Mouse (Mus musculus): ENCODE measurements around the gene Cyp4x1.

Cyp4x1 gene

GRCm38 (mm10) chr4:115090592-115090991 is 43.5 kb downstream of the Cyp4x1 start:
- no peak for DNase-seq (ENCODE audit: low read depth, low spot score)

- no peak for DNase-seq (ENCODE audit: low read depth, low spot score)
Observed at GRCm38 (mm10) chr4:115088611-115089338, 45.3 kb downstream of the Cyp4x1 start, which contains the start of gene Pdzk1ip1. TSS of gene Pdzk1ip1 (plus strand) at chr4:115088708.

GRCm38 (mm10) chr4:115086763-115087415 is 47.2 kb downstream of the Cyp4x1 start:
- DNase-seq (ENCODE audit: low read depth, low spot score), result no peak

DNA sequence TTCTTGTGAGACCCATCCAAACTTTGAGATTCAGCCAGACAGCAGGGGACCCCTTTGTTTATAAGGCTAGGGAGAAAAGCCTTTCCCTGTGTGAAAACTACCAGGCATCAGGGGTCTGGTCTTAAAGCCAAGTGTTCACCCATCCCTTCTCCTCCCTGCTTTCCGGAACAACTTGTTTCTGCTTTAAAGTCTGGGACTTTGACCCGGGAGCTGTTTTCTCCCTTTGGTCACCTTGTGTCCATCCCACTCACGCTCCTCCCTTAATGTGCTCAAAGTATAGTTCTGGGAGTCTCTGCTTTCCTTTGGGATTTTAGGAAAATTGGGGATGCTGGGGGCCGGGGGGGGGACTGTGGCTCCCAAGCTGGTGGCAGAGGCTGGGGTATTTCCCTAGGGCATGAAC is 47.8 kb downstream of the Cyp4x1 start:
- DNase-seq (ENCODE audit: low read depth, low spot score), result no peak

DNA sequence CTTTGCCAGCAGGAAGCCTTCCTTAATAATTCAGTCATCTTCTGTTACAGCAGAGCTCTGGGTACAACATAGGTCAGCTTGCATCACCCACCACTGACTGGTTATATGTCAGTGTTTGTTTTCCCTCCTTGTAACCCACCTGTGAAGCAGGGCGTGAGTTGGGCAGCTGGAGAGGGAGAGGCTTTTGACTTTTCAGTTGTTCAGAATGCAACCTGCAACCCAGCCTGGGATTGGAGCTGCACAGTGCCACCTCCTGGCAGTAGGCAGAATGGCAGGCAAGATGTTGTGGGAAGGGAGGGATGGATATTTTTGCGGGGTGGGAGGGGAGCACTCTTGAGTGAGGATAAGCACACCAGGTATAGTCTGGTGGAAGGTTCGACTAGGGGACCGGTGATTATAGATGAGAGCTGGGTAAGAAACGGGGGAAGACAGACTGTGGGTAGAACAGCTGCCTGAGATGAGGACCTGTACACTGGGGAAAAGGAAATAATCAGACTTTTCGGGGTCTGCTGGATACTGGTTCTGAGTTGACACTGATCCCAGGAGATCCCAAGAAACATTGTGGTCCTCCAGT is 48.5 kb downstream of the Cyp4x1 start:
- DNase-seq (ENCODE audit: low read depth, low spot score), result peak; percentile 54

DNA sequence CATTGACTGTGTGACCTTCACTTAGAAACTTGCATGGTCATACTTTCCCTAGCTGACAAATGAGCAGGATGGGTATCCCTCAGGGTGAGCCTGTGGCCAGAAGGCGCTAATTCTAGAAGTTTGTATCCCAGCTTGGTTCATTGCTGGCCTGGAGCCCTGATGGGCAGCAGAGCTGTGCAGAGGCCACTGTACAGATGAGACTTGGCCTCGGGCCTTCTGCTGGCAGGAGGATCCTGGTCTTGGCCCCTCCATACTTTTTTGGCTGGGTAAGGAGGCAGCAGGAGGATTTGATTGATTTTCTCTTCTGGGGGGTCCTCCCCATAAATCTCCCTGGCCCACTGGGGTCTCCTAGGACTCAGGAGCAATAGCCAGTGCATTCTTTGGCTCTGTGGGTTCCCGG is 51.0 kb downstream of the Cyp4x1 start:
- no peak for DNase-seq (ENCODE audit: low read depth, low spot score)

DNA sequence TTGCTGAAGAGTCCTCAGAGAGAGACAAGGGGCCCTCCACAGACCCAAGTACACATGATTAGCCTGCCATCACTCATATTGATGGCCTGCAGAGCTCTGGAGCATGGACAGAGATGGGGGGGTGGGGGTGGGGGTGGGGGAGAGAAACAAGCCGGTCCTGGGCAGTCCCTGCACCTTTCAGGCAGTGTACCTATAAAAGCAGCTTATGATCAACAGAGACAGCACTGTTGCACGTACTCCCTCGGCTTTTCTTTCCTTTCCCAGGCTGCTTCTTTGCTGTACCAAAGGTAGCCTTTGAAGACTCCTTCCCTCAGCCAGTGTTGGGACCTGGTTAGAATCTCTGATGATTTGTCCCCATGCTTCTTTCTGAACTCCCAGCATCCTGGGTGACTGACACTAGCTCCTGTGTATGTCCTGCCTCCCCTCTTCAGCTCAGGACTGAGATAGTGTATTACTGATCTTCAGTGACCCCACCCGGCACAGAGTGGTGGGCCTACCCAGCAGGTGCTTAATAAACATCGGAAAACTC is 54.2 kb downstream of the Cyp4x1 start:
- DNase-seq (ENCODE audit: low read depth, low spot score), result no peak

DNA sequence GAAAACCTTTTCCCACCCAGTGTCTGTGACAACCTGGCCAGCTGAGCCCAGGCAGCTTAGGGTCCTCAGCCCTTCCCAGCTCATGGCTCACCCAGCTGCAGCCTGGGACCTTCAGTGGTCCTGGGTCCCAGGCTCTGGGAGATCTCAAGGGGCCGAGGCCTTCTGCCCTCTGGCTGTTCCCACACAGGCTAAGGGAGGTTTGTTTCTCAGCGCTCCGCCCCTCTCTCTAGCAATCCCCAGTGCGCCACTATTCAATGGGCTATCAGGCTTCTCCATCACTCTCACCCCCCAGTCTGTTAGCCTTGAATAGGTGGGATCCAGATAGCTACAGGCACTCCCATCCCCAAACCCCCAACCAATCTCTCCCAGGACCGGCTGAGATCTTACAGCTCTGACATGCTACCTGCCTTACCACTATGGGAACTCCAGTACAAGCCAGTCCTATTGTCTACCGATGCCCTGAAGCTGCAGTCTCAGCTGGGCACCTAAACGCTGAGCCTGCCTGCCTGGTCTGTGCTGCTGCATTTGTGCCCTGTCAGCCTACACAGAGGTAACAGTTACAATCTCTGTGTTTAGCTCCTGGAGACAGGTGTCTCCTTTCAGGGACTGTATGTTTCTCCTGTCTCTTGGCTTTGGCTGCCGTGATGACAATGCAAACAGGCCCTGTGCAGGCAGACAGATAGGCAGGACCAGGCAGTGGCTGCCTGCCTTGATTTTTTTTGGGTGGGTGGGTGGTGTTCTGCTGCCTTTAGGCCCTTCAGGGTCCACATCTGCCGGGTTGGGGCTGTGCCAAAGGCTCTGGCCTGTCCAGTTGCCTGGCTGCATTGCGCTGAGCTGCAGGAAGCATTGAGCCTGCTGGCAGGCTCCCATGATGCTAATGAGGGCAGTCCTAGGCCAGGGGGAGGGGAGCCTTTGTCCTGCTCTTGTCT is 54.9 kb downstream of the Cyp4x1 start:
- DNase-seq (ENCODE audit: low read depth, low spot score), result no peak

DNA sequence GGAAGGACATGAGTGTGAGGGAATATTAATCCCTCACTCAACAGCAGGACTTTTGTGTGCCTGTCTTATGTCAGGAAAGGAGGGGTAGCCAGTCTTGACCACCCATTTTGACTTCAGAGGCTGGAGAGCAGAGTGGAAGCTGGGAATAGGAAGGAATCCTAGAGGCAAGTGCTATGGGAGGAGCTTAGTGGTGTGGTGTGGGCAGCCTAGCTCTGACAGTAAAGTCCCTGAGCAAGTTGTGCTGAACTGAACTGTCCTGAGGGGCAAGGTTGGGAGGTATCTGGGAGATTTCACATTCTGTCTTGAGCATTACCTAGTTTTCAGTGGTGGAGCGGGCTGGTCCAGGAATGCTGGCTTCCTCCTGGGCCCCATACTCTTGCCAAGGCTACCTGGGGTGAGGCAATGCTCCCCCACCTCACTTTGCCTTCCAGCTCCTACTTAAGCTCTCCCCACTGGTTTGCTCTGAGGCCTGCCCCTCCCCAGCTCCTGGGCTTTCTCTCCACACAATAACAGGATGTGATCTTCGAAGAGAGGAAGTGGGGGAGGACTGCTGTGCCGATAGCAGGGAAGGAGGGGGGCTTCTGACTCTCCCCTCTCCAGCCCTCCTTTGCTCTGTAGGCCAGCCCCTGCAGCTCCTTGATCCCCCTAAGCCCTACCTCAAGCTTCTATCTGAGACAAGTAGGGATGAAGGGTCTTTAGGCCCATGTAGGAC is 58.7 kb downstream of the Cyp4x1 start:
- DNase-seq (ENCODE audit: low read depth, low spot score), result no peak

DNA sequence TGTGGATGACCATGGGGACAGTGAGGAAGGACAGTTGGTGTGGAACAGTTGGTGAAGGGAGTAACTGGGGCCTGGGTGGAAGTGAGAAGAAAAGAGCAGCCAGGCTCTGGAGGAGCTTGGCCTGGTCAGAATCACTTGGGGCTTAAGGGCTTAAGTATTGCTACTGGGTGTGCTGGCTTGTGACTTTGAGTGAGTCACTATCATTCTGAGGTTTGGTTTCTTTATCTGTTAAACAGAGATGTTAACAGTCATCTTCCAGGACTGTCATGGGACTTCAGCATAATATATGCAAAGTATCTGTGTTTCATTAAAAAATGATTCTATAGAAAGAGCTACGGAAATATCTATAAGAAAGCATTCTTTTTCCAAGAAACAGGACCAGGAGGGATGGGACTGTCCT is 59.3 kb downstream of the Cyp4x1 start:
- no peak for DNase-seq (ENCODE audit: low read depth, low spot score)

DNA sequence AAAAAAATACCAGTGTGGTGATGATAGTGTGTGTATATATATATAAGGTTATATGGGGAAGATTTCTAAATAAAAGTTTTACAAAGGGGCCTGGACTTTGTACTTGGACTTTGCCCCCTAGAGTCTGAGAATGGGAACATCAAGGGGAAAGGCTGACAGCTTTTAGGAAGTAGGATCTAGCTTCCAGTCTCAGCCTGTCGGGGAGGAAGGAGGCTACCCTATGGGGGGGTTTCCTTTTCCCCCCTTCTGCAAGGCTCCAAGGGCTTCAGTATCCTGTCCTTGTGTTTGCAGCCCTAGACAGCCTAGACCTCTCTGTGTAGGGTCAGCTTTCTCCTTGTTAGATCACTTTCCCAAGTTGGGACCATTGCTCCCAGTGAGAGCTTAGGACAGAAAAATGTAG is 62.4 kb downstream of the Cyp4x1 start:
- no peak for DNase-seq (ENCODE audit: low read depth, low spot score)

GRCm38 (mm10) chr4:115063518-115064239 is 70.4 kb downstream of the Cyp4x1 start:
- DNase-seq (ENCODE audit: low read depth, low spot score), result no peak

DNA sequence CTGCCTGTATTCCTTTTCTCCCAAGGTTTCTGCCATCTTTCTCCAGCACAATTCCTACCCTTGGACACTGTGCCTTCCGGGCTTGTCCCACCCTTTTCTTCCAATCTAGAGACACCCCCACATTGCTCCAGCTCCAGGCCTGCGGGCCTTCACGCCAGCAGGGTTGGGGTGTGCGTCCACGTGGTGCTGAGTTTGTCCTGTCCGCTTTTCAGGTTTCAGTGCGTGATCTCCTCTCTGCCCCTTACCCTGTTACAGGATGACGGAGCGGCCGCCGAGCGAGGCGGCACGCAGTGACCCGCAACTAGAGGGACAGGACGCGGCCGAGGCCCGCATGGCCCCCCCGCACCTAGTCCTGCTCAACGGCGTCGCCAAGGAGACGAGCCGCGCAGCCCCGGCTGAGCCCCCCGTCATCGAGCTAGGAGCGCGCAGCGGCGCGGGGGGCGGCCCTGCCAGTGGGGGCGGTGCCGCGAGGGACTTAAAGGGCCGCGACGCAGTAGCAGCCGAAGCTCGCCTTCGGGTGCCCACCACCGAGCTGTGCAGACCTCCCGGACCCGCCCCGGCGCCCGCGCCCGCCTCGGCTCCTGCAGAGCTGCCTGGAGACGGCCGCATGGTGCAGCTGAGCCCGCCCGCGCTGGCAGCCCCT is 71.1 kb downstream of the Cyp4x1 start:
- no peak for DNase-seq (ENCODE audit: low read depth, low spot score)

DNA sequence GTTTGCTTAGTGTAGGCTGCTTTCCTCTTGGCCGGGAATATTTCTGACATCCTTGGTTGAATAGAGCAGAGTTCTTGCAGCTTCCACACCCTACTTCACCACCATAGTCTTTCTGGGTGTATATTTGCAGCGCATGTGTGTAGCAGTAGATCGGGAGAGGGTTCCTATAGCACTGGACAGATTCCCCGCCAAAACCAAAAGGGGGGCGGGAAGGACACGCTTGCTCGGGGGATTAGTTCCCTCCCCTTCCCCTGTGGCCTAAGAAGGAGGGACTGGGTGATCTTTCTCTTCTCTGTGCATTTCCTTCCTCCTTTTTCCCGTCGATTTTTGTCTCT is 71.6 kb downstream of the Cyp4x1 start:
- no peak for DNase-seq (ENCODE audit: low read depth, low spot score)

DNA sequence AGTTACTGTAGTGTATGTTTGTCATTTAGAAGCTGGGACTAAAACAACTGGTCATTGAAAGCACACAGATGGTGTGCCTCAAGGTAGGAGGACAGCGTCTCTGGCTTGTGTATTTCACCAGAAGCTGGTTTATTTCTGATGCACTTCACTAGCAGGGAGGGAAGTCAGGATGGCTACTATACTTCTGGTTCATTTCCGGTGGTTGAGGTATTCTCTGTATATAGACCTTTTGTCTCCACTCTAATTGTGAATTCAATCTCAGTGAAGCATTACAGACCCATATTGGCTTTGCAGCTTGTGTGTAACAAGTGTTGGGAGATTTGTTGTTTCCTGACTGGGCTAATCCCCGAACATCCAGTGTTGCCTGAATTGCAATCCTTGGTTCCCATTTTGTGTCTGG is 73.3 kb downstream of the Cyp4x1 start:
- DNase-seq (ENCODE audit: low read depth, low spot score), result no peak

DNA sequence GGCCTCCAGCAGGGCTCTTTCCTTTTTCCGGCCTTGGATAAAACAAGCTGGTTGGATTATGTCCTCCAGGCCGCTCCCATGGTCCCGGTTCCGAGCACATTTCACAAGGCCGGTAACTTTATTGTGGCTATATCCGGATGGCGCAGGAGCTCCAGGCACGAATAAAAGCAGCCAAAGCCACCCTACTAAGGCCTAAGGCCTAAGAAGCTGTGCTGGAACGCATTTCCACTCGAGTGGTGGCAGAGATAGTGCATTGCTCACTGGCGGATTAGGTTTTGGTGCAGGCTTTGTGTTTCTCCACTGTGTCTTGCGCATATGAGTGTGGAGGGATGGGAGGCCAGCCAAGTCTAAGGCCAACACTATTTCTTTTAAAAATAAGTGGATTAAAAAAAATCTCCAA is 74.2 kb downstream of the Cyp4x1 start:
- no peak for DNase-seq (ENCODE audit: low read depth, low spot score)

- DNase-seq (ENCODE audit: low read depth, low spot score), result no peak
Observed at GRCm38 (mm10) chr4:115058871-115059590, 75.0 kb downstream of the Cyp4x1 start.

DNA sequence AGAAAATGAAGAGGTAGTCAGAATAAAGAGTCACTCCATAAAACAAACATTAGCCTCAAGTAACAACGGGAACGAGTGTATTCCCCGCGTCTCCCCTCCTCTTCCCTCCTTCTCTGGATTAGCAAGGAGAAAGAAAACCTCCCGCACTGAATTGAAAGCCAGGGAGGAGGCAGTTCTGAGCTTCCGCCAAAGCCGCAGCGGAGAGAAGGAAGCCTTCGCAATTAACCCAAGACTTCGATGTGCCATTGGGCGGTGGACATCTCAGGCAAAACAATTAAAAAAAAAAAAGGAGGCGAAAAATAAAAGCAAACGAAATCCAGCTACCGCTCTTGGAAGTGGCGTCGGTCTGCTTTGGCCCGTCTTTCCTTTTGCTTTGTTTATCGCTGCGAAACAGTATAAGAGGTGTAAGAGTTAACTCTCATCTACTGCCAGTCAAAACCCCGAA is 75.7 kb downstream of the Cyp4x1 start:
- no peak for DNase-seq (ENCODE audit: low read depth, low spot score)

GRCm38 (mm10) chr4:115057674-115058316 is 76.3 kb downstream of the Cyp4x1 start:
- DNase-seq (ENCODE audit: low read depth, low spot score), result no peak

All from brain, adult 2 months (tissue).